Mouse (Mus musculus) liver, embryonic 14.5 days (tissue): ENCODE results near the gene Slc25a21.

Experiments
- CTCF ChIP-seq: IDR thresholded peaks from 2 replicates; pipeline ENCODE4 v1.5.1; 2016; ENCODE audit warnings: antibody characterized with exemption, low read depth, control low read depth
- EP300 ChIP-seq: IDR thresholded peaks from 2 replicates; pipeline ENCODE4 v1.6.1; 2016; ENCODE audit warnings: antibody characterized with exemption, low read depth

- no peak for TF ChIP-seq CTCF
- no peak for TF ChIP-seq EP300
These were observed 87.9 kb downstream of the Slc25a21 start for GRCm38 (mm10) chr12:57109363-57109762.
